Mouse (Mus musculus) stomach, embryonic 14.5 days (tissue): ENCODE results near the gene Aadacl2. TPM values are rescaled to one million over a fixed set of nuclear protein-coding genes. Genes with fewer than 3 reads are reported as not detected.

Experiments used
- ATAC-seq: fragments of 200-750 bp; cut with Nextera tagmentation; 2 replicates; pipeline ENCODE4 v1.8.0; 2017; ENCODE audit warnings: low read depth, moderate TSS enrichment; ENCODE audit not compliant: insufficient number of reproducible peaks, insufficient read depth, low FRiP score
- H3K27ac ChIP-seq: fragments of 300-500 bp; sonication (generic); 2 replicates; pipeline ENCODE4 v1.5.1; 2014; ENCODE audit warnings: mild to moderate bottlenecking, low read length, moderate library complexity, mixed read lengths
- H3K27me3 ChIP-seq: fragments of 300-500 bp; sonication (generic); 2 replicates; pipeline ENCODE4 v1.6.1; 2014; ENCODE audit warnings: low read length, control low read depth, mixed read lengths; ENCODE audit not compliant: control insufficient read depth, insufficient read depth
- H3K36me3 ChIP-seq: fragments of 300-500 bp; sonication (generic); 2 replicates; pipeline ENCODE4 v1.6.1; 2014; ENCODE audit warnings: mild to moderate bottlenecking, control low read depth, low read length, moderate library complexity, mixed read lengths; ENCODE audit not compliant: control insufficient read depth, insufficient read depth
- H3K4me1 ChIP-seq: fragments of 300-500 bp; sonication (generic); 2 replicates; pipeline ENCODE4 v1.6.1; 2014; ENCODE audit warnings: low read length, control low read depth, mixed read lengths; ENCODE audit not compliant: control insufficient read depth, insufficient read depth
- H3K4me2 ChIP-seq: fragments of 300-500 bp; sonication (generic); replicated peaks from 2 replicates; pipeline ENCODE4 v1.6.1; 2014; ENCODE audit warnings: low read depth, low read length, control low read depth
- H3K4me3 ChIP-seq: fragments of 300-500 bp; sonication (generic); 2 replicates; pipeline ENCODE4 v1.5.1; 2014; ENCODE audit warnings: low read depth, low read length, control low read depth
- H3K9ac ChIP-seq: fragments of 300-500 bp; sonication (generic); replicated peaks from 2 replicates; pipeline ENCODE4 v1.6.1; 2014; ENCODE audit warnings: low read depth, mild to moderate bottlenecking, control low read depth, low read length, moderate library complexity, mixed read lengths
- H3K9me3 ChIP-seq: fragments of 300-500 bp; sonication (generic); 2 replicates; pipeline ENCODE4 v1.6.1; 2016; ENCODE audit warnings: low read depth, low read length, control low read depth; ENCODE audit not compliant: control insufficient read depth
- WGBS: fragments of 180-500 bp; shearing (Covaris S2); extraction: QIAGEN DNeasy Blood & Tissue Kit; methylation state at CpG from one replicate; pipeline ENCODE4 v1.1.7; 2014; 5-methylcytosine and 5-hydroxymethylcytosine counted together
- polyA plus RNA-seq: library from polyadenylated mRNA; unstranded; fragments of >200 nt; fragmentation: Nextera tagmentation; extraction: Ambion mirVana; gene quantifications from 2 replicates; pipeline ENCODE4 v1.2.1, GENCODE M21; 2014

Gene Aadacl2
- polyA plus RNA-seq = not detected in 2 replicates

GRCm38 (mm10) chr3:60006443-60006842, at the start of gene Aadacl2:
Aadacl2 (plus strand) TSS chr3:60006743.
- H3K4me3 ChIP-seq = no peak within 1 kb of the TSS
- no peaks in the 10 kb centered on the region for H3K36me3 ChIP-seq
- H3K9me3 ChIP-seq = no peaks in the 10 kb centered on the region
- H3K4me2 ChIP-seq = no peak within 1 kb of the TSS
- H3K9ac ChIP-seq = no peak within 1 kb of the TSS
- no peaks in the 10 kb centered on the region for H3K4me1 ChIP-seq
- no peak for ATAC-seq
- H3K27ac ChIP-seq = no peak within 1 kb of the TSS
- H3K27me3 ChIP-seq = no peaks in the 10 kb centered on the region
- WGBS = 84% methylated on average over 1 of the region's 1 CpGs

- Histone ChIP-seq H3K4me1 (no peaks in the 10 kb centered on the region), H3K27me3 (no peaks in the 10 kb centered on the region), H3K9me3 (no peaks in the 10 kb centered on the region), H3K4me3 (no peak overlapping the region), H3K4me2 (no peak overlapping the region), H3K27ac (no peak overlapping the region), H3K36me3 (no peaks in the 10 kb centered on the region), H3K9ac (no peak overlapping the region)
- no peak for ATAC-seq
- 84% methylated on average over 5 of the region's 5 CpGs for WGBS
These were observed 35.7 kb upstream of the Aadacl2 start for GRCm38 (mm10) chr3:59970891-59971290.

GRCm38 (mm10) chr3:59974591-59974990, 32.0 kb upstream of the Aadacl2 start:
- H3K4me1 ChIP-seq = no peaks in the 10 kb centered on the region
- ATAC-seq = no peak
- no peak overlapping the region for H3K4me2 ChIP-seq
- H3K9ac ChIP-seq = no peak overlapping the region
- no peaks in the 10 kb centered on the region for H3K9me3 ChIP-seq
- H3K27ac ChIP-seq = no peak overlapping the region
- no peaks in the 10 kb centered on the region for H3K36me3 ChIP-seq
- H3K4me3 ChIP-seq = no peak overlapping the region
- no peaks in the 10 kb centered on the region for H3K27me3 ChIP-seq

- no peak for ATAC-seq
- H3K27me3 ChIP-seq = no peaks in the 10 kb centered on the region
- H3K9ac ChIP-seq = no peak overlapping the region
- no peaks in the 10 kb centered on the region for H3K9me3 ChIP-seq
- no peak overlapping the region for H3K4me2 ChIP-seq
- H3K4me1 ChIP-seq = no peaks in the 10 kb centered on the region
- no peaks in the 10 kb centered on the region for H3K36me3 ChIP-seq
- no peak overlapping the region for H3K27ac ChIP-seq
- H3K4me3 ChIP-seq = no peak overlapping the region
These were observed 2.9 kb upstream of the Aadacl2 start for GRCm38 (mm10) chr3:60003622-60004021.

GRCm38 (mm10) chr3:60025417-60025816, 18.9 kb downstream of the Aadacl2 start, which contains the start of gene Aadac:
Aadac (plus strand) TSS chr3:60025717.
- Histone ChIP-seq H3K4me1 (no peaks in the 10 kb centered on the region), H3K4me2 (no peak within 1 kb of the TSS), H3K4me3 (no peak within 1 kb of the TSS), H3K9me3 (no peaks in the 10 kb centered on the region), H3K27me3 (no peaks in the 10 kb centered on the region), H3K36me3 (no peaks in the 10 kb centered on the region), H3K27ac (no peak within 1 kb of the TSS), H3K9ac (no peak within 1 kb of the TSS)
- WGBS = 68% methylated on average over 1 of the region's 1 CpGs
- no peak for ATAC-seq

- no peak overlapping the region for H3K27ac ChIP-seq
- no peak overlapping the region for H3K9ac ChIP-seq
- no peaks in the 10 kb centered on the region for H3K27me3 ChIP-seq
- H3K4me2 ChIP-seq = no peak overlapping the region
- no peaks in the 10 kb centered on the region for H3K36me3 ChIP-seq
- H3K4me3 ChIP-seq = no peak overlapping the region
- H3K4me1 ChIP-seq = no peaks in the 10 kb centered on the region
- WGBS = 84% methylated on average over 4 of the region's 4 CpGs
- no peak for ATAC-seq
- no peaks in the 10 kb centered on the region for H3K9me3 ChIP-seq
These were observed 25.0 kb downstream of the Aadacl2 start for GRCm38 (mm10) chr3:60031511-60031910.

- Histone ChIP-seq H3K27me3 (no peaks in the 10 kb centered on the region), H3K9ac (no peak overlapping the region), H3K9me3 (no peaks in the 10 kb centered on the region), H3K4me3 (no peak overlapping the region), H3K27ac (no peak overlapping the region), H3K36me3 (no peaks in the 10 kb centered on the region), H3K4me1 (no peaks in the 10 kb centered on the region), H3K4me2 (no peak overlapping the region)
- 53% methylated on average over 3 of the region's 3 CpGs for WGBS
- ATAC-seq = 0 out of 2 replicates have a peak, but pooled peaks have one; percentile 69
These were observed 39.8 kb downstream of the Aadacl2 start for GRCm38 (mm10) chr3:60046221-60046913.

GRCm38 (mm10) chr3:60053231-60053927, 46.8 kb downstream of the Aadacl2 start:
- Histone ChIP-seq H3K27ac (no peak overlapping the region), H3K9ac (no peak overlapping the region), H3K4me2 (no peak overlapping the region), H3K4me1 (no peaks in the 10 kb centered on the region), H3K9me3 (no peaks in the 10 kb centered on the region), H3K4me3 (no peak overlapping the region), H3K27me3 (no peaks in the 10 kb centered on the region), H3K36me3 (no peaks in the 10 kb centered on the region)
- 57% methylated on average over 3 of the region's 3 CpGs for WGBS
- no peak for ATAC-seq
